Mouse (Mus musculus) thymus, adult 2 months (tissue): ENCODE measurements around the gene Gpc6.

Source experiments
- CTCF ChIP-seq: fragments of 200-500 bp; IDR thresholded peaks from 2 replicates; pipeline ENCODE4 v1.5.1; 2012; ENCODE audit warnings: mild to moderate bottlenecking, control low read depth, low read length, moderate library complexity, borderline replicate concordance; ENCODE audit not compliant: control insufficient read depth, poor library complexity, insufficient read depth; ENCODE audit errors: extremely low read depth
- POLR2A ChIP-seq: fragments of 200-500 bp; IDR thresholded peaks from 2 replicates; pipeline ENCODE4 v1.6.1; 2012; ENCODE audit warnings: mild to moderate bottlenecking, low read length, control low read depth, moderate library complexity; ENCODE audit not compliant: control insufficient read depth, poor library complexity, insufficient read depth; ENCODE audit errors: extremely low read depth

DNA sequence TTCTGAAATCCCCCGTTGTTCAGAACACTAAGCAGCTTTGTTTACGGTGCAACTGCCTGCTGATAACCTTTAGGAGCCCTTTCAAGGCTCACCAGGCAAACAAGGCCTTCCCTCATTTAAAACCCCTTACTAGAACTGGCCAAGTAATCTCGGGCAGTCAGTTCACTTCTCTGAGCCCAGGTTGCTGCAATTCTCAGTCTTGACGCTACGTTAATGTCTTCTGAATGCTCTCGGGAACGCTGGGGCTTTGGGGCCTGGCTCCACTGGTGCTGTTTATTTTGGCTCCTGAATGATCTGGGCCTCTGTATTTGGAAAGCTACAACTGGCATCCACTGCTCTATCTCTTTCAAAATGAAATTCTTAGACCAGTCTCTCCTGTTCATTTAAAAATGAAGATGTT, 985.2 kb downstream of the Gpc6 start:
- no peak for TF ChIP-seq CTCF
- no peak for TF ChIP-seq POLR2A
